Mouse (Mus musculus) heart, embryonic 11.5 days (tissue): ENCODE data around the gene Rasef. TPM values are rescaled to one million over a fixed set of nuclear protein-coding genes. Genes with fewer than 3 reads are reported as not detected.
"Not testable (repeated sequence)": the region's sequence is repeated elsewhere in the genome, so short reads cannot be mapped to it uniquely, and the experiment has no call there.

ENCODE experiments used
- ATAC-seq: fragments of 200-750 bp; cut with Nextera tagmentation; replicated peaks from 2 replicates; pipeline ENCODE4 v1.8.0; 2017; ENCODE audit warnings: moderate library complexity; ENCODE audit not compliant: insufficient number of reproducible peaks, low FRiP score, low TSS enrichment
- H3K27ac ChIP-seq: fragments of 300-500 bp; sonication (generic); 2 replicates; pipeline ENCODE4 v1.5.1; 2014; ENCODE audit warnings: mild to moderate bottlenecking, low read depth, low read length
- H3K27me3 ChIP-seq: fragments of 300-500 bp; sonication (generic); 2 replicates; pipeline ENCODE4 v1.6.1; 2014; ENCODE audit warnings: mild to moderate bottlenecking, low read length, mixed read lengths; ENCODE audit not compliant: control insufficient read depth, insufficient read depth
- H3K36me3 ChIP-seq: fragments of 300-500 bp; sonication (generic); 2 replicates; pipeline ENCODE4 v1.6.1; 2014; ENCODE audit warnings: mild to moderate bottlenecking, low read length, moderate library complexity, mixed read lengths; ENCODE audit not compliant: control insufficient read depth, insufficient read depth
- H3K4me1 ChIP-seq: fragments of 300-500 bp; sonication (generic); 2 replicates; pipeline ENCODE4 v1.6.1; 2014; ENCODE audit warnings: low read length; ENCODE audit not compliant: control insufficient read depth, insufficient read depth
- H3K4me2 ChIP-seq: fragments of 300-500 bp; sonication (generic); 2 replicates; pipeline ENCODE4 v1.6.1; 2014; ENCODE audit warnings: mild to moderate bottlenecking, moderate library complexity
- H3K4me3 ChIP-seq: fragments of 300-500 bp; sonication (generic); 2 replicates; pipeline ENCODE4 v1.5.1; 2014; ENCODE audit warnings: low read depth, low read length
- H3K9ac ChIP-seq: fragments of 300-500 bp; sonication (generic); 2 replicates; pipeline ENCODE4 v1.6.1; 2014; ENCODE audit warnings: mild to moderate bottlenecking, low read depth, low read length, moderate library complexity
- H3K9me3 ChIP-seq: fragments of 300-500 bp; sonication (generic); replicated peaks from 2 replicates; pipeline ENCODE4 v1.6.1; 2016; ENCODE audit warnings: low read length; ENCODE audit not compliant: control insufficient read depth
- WGBS: fragments of 180-500 bp; shearing (Covaris S2); extraction: QIAGEN DNeasy Blood & Tissue Kit; methylation state at CpG from one replicate; pipeline ENCODE4 v1.1.7; 2014; ENCODE audit not compliant: insufficient replicate concordance; 5-methylcytosine and 5-hydroxymethylcytosine counted together
- polyA plus RNA-seq: library from polyadenylated mRNA; unstranded; fragments of >200 nt; fragmentation: Nextera tagmentation; extraction: Ambion mirVana; gene quantifications from 2 replicates; pipeline ENCODE4 v1.2.1, GENCODE M21; 2014

The Rasef gene
- polyA plus RNA-seq, 1 experiment from 2014 or later: 1.2 TPM

GRCm38 (mm10) chr4:73668054-73668453 lies 122.7 kb downstream of the Rasef start, which contains the start of gene Gm11239:
Gene Gm11239, plus strand, starts transcription at chr4:73668354.
- H3K4me3 ChIP-seq, H3K27me3 ChIP-seq, H3K9me3 ChIP-seq, H3K36me3 ChIP-seq, H3K4me2 ChIP-seq, H3K4me1 ChIP-seq, ATAC-seq, H3K27ac ChIP-seq, H3K9ac ChIP-seq: not testable (repeated sequence)
- WGBS: no CpG with 5 or more reads among the region's 4 CpGs

Other genes with a start within 250 kb of the Rasef start
- not detected in 2 replicates for gene Gm11238, start 183.1 kb downstream of the Rasef start, polyA plus RNA-seq
- gene Gm11237, start 168.0 kb downstream of the Rasef start, polyA plus RNA-seq: not detected in 2 replicates
- not detected in 2 replicates for gene Gm11236, start 152.9 kb downstream of the Rasef start, polyA plus RNA-seq
- gene Gm11239, start 122.6 kb downstream of the Rasef start, polyA plus RNA-seq: not detected in 2 replicates
- gene Gm428, start 107.5 kb downstream of the Rasef start, polyA plus RNA-seq: not detected in 2 replicates
- not detected in 2 replicates for gene Gm11758, start 85.3 kb upstream of the Rasef start, polyA plus RNA-seq
- not detected in 2 replicates for gene Gm11757, start 100.1 kb upstream of the Rasef start, polyA plus RNA-seq
- gene Gm13871, start 115.0 kb upstream of the Rasef start, polyA plus RNA-seq: not detected in 2 replicates
- not detected in 2 replicates for gene Gm11756, start 129.8 kb upstream of the Rasef start, polyA plus RNA-seq
- 0.23 and 0.39 TPM in 2 replicates for gene 2310002L09Rik, start 159.9 kb upstream of the Rasef start, polyA plus RNA-seq
- 0.46 TPM in 2 replicates for gene Frmd3, start 222.4 kb upstream of the Rasef start, polyA plus RNA-seq